Mouse (Mus musculus): ENCODE data around the gene Zbtb20. TPM values are rescaled to one million over a fixed set of nuclear protein-coding genes. Genes with fewer than 3 reads are reported as not detected.

The Zbtb20 gene
- total and polyA plus RNA-seq, 3 experiments, result 31.1 to 199 (median 161) TPM

- H3K4me3 ChIP-seq, result no peak overlapping the region
- H3K27ac ChIP-seq, result no peak overlapping the region
- H3K79me2 ChIP-seq (replicated peaks; ENCODE audit: control insufficient read depth, insufficient read depth, low read length), result 0 out of 2 replicates have a peak, but pooled peaks cover 3% of the 10 kb centered on the region
- TF ChIP-seq POLR2A (IDR thresholded peaks at IDR 0.05; ENCODE audit: insufficient read depth, low read depth, low read length), result no peak
- TF ChIP-seq CTCF (IDR thresholded peaks at IDR 0.05), result no peak
- no peak for TF ChIP-seq EP300 (IDR thresholded peaks at IDR 0.05; ENCODE audit: insufficient read depth, low read depth, low read length)
- intact Hi-C loops (cut with DNase I), result no loop called here
- WGBS, result 56% methylated on average over 2 of the region's 2 CpGs
- H3K4me1 ChIP-seq (ENCODE audit: control insufficient read depth, insufficient read depth, low read length), result peaks cover 2% of the 10 kb centered on the region; the same call in 1 of the 2 replicates
- DNase-seq, result no peak
- no peaks in the 10 kb centered on the region for H3K27me3 ChIP-seq (ENCODE audit: control insufficient read depth, insufficient read depth, low read length)
- no peak overlapping the region for H3K9ac ChIP-seq (ENCODE audit: low read depth, low read length)
- H3K36me3 ChIP-seq (ENCODE audit: control insufficient read depth, insufficient read depth, low read length), result no peaks in the 10 kb centered on the region
Observed at GRCm38 (mm10) chr16:43174815-43175214, 299.1 kb downstream of the Zbtb20 start.

DNA sequence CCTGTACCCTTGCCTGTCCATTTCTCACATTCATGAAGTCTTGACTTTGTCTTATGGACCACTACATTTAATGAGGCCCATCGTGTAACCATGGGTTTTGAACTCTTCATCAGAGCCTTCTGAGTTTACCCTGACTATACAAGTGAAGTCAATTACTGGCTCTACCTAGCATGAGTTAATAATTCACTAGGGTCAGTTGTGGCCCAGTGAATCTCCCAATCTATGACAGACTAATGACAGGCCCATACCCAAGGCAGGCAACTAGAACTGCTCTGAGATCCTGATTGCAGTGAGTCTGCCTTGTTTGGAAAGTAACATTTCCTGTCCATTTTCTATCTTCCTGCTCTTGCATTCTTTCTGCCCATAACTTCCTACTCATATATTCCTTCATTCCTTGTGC is 305.4 kb downstream of the Zbtb20 start:
- intact Hi-C loops (cut with DNase I), result no loop called here
- DNase-seq, result no peak
- Histone ChIP-seq H3K27ac (no peak overlapping the region), H3K9ac (ENCODE audit: low read depth, low read length) (no peak overlapping the region), H3K4me1 (ENCODE audit: control insufficient read depth, insufficient read depth, low read length) (no peaks in the 10 kb centered on the region), H3K27me3 (ENCODE audit: control insufficient read depth, insufficient read depth, low read length) (no peaks in the 10 kb centered on the region), H3K79me2 (replicated peaks; ENCODE audit: control insufficient read depth, insufficient read depth, low read length) (no peaks in the 10 kb centered on the region), H3K36me3 (ENCODE audit: control insufficient read depth, insufficient read depth, low read length) (no peaks in the 10 kb centered on the region; the same call in 1 of the 2 replicates), H3K4me3 (no peak overlapping the region)
- 93% methylated on average over 1 of the region's 1 CpGs for WGBS
- no peak for TF ChIP-seq POLR2A (IDR thresholded peaks at IDR 0.05; ENCODE audit: insufficient read depth, low read depth, low read length)
- TF ChIP-seq CTCF (IDR thresholded peaks at IDR 0.05), result no peak
- no peak for TF ChIP-seq EP300 (IDR thresholded peaks at IDR 0.05; ENCODE audit: insufficient read depth, low read depth, low read length)

GRCm38 (mm10) chr16:43190390-43190789 is 314.7 kb downstream of the Zbtb20 start:
- Histone ChIP-seq H3K9ac (ENCODE audit: low read depth, low read length) (no peak overlapping the region), H3K27me3 (ENCODE audit: control insufficient read depth, insufficient read depth, low read length) (no peaks in the 10 kb centered on the region), H3K79me2 (replicated peaks; ENCODE audit: control insufficient read depth, insufficient read depth, low read length) (no peaks in the 10 kb centered on the region), H3K4me1 (ENCODE audit: control insufficient read depth, insufficient read depth, low read length) (no peaks in the 10 kb centered on the region; the same call in 1 of the 2 replicates), H3K4me3 (no peak overlapping the region), H3K27ac (no peak overlapping the region), H3K36me3 (ENCODE audit: control insufficient read depth, insufficient read depth, low read length) (no peaks in the 10 kb centered on the region)
- DNase-seq, result no peak
- WGBS, result 97% methylated on average over 1 of the region's 1 CpGs
- TF ChIP-seq EP300 (IDR thresholded peaks at IDR 0.05; ENCODE audit: insufficient read depth, low read depth, low read length), result no peak
- no peak for TF ChIP-seq CTCF (IDR thresholded peaks at IDR 0.05)
- intact Hi-C loops (cut with DNase I), result no loop called here

DNA sequence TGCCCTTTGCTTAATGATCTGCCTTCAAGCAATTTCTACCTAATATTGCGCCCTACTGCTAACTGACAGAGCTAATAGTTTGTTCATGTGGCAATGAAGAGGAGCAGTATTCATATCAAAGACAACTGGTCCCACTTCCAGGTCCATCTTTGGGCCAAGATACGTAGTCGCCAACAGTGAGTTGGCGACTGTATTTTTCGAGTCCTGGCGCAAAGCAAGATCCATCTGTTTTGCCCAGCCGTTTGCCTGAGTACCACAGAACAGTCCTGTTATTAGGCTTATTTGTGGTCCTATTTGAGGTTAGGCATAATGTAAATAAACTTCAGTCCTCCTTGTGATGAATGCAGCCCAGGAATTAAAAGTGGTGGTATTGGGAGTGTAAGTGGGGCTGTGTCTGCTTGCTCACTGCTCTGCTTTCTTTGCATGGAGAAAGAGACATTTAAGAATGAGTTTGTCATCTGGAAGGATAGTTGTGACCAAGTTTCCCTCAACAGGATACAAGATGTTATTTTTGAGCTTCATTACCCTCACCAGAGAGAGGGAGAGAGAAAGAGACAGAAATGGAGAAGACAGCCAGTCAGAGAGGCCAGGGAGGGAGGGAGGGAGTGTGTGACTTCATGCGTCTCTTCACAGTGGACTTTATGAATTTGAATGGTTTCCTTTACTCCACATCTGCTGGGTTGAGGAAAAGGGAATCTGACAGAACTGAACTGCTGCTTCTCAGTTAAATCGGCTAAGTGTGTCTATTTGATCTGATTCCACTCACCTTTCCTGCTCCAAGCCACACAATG is 315.6 kb downstream of the Zbtb20 start:
- Histone ChIP-seq H3K27ac (no peak overlapping the region), H3K79me2 (replicated peaks; ENCODE audit: control insufficient read depth, insufficient read depth, low read length) (no peaks in the 10 kb centered on the region), H3K4me1 (ENCODE audit: control insufficient read depth, insufficient read depth, low read length) (no peaks in the 10 kb centered on the region; the same call in 1 of the 2 replicates), H3K36me3 (ENCODE audit: control insufficient read depth, insufficient read depth, low read length) (no peaks in the 10 kb centered on the region), H3K9ac (ENCODE audit: low read depth, low read length) (no peak overlapping the region), H3K4me3 (no peak overlapping the region), H3K27me3 (ENCODE audit: control insufficient read depth, insufficient read depth, low read length) (no peaks in the 10 kb centered on the region)
- WGBS, result 87% methylated on average over 9 of the region's 9 CpGs
- intact Hi-C loops (cut with DNase I), result no loop called here
- no peak for DNase-seq
- TF ChIP-seq CTCF (IDR thresholded peaks at IDR 0.05) (no peak), EP300 (IDR thresholded peaks at IDR 0.05; ENCODE audit: insufficient read depth, low read depth, low read length) (no peak), POLR2A (IDR thresholded peaks at IDR 0.05; ENCODE audit: insufficient read depth, low read depth, low read length) (no peak)

GRCm38 (mm10) chr16:43193631-43194239 is 318.1 kb downstream of the Zbtb20 start:
- H3K4me1 ChIP-seq (ENCODE audit: control insufficient read depth, insufficient read depth, low read length), result no peaks in the 10 kb centered on the region; the same call in 1 of the 2 replicates
- no peaks in the 10 kb centered on the region for H3K79me2 ChIP-seq (replicated peaks; ENCODE audit: control insufficient read depth, insufficient read depth, low read length)
- TF ChIP-seq CTCF (IDR thresholded peaks at IDR 0.05) (no peak), EP300 (IDR thresholded peaks at IDR 0.05; ENCODE audit: insufficient read depth, low read depth, low read length) (no peak), POLR2A (IDR thresholded peaks at IDR 0.05; ENCODE audit: insufficient read depth, low read depth, low read length) (no peak)
- DNase-seq, result no peak
- intact Hi-C loops (cut with DNase I), result no loop called here
- no peaks in the 10 kb centered on the region for H3K36me3 ChIP-seq (ENCODE audit: control insufficient read depth, insufficient read depth, low read length)
- H3K27ac ChIP-seq, result no peak overlapping the region
- WGBS, result 88% methylated on average over 6 of the region's 6 CpGs
- no peak overlapping the region for H3K9ac ChIP-seq (ENCODE audit: low read depth, low read length)
- no peak overlapping the region for H3K4me3 ChIP-seq
- H3K27me3 ChIP-seq (ENCODE audit: control insufficient read depth, insufficient read depth, low read length), result no peaks in the 10 kb centered on the region

Measured in heart, adult 2 months (tissue).